Mouse (Mus musculus) right cerebral cortex, postnatal 25 days (tissue): ENCODE results near the gene Luc7l3.
A peak's percentile ranks its signal among the peaks of the same experiment; 100 is the strongest.
"Not testable (repeated sequence)": the region's sequence is repeated elsewhere in the genome, so short reads cannot be mapped to it uniquely, and the experiment has no call there.

Experiments used
- DNase-seq: peaks from one replicate; pipeline ENCODE4 v3.0.0; 2022

Gene Luc7l3

DNA sequence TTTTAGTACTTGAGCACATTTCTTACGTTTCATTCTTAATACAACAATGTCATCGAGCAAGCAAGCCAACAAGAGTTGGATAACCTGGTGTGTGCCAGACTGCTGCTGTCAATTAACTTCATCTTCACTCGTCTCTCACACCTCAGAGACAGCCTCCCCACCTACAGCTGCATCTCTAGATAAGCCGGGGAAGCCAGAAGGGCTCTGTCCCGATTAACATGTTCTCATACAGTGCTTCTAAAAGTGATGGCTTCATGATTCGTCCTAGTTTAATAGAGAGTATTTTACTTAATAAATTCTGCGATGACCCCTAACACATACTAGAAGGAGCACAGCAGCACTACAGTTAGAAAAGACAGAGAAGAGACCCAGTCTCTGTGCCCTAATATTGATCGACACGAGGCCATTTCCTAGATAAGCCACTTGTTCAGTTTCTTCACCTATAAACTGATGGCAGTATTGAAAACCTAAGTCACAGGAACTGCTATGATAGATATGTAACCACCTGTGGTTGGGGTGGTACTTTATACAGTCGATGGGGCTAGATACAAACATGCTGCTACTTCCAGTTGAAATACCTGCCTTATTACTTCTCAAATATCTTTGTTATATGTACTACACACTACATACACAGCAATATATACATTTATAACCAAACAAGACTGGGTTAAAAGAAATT, 31.6 kb downstream of the Luc7l3 start:
- DNase-seq = no peak

- DNase-seq = no peak
Observed at GRCm38 (mm10) chr11:94287105-94287504, 34.7 kb downstream of the Luc7l3 start.

DNA sequence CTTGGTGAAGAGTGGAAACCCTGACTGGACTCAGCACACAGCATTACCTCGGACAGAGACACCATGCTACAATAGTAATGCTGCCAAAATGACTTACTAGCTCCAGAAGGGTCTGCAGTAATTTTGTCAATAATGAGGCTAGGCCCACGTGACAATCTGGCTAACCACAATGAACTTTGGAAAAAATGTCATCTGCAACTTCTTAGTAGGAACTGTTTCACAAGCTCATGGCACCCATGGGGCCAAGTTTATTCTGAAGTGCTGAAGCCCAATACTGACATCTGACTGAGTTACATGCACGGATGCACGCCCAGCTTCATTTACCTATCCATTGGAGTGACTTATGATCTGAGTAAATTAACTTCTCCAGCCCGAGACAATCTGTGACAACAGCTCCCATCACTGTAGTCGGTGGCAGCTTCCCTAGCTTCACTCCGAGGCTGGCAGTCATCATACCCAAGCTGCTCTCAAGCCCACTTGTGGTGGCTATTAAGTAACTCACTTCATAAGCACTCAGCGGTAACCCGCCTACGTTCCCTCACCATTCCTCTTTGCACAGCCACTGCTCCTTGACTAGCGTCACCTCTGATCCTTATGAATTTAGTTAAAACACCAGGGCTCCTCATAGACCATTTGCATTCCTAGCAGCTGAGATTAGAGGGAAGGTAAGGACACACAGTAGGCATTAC, 35.8 kb downstream of the Luc7l3 start:
- DNase-seq = no peak

DNA sequence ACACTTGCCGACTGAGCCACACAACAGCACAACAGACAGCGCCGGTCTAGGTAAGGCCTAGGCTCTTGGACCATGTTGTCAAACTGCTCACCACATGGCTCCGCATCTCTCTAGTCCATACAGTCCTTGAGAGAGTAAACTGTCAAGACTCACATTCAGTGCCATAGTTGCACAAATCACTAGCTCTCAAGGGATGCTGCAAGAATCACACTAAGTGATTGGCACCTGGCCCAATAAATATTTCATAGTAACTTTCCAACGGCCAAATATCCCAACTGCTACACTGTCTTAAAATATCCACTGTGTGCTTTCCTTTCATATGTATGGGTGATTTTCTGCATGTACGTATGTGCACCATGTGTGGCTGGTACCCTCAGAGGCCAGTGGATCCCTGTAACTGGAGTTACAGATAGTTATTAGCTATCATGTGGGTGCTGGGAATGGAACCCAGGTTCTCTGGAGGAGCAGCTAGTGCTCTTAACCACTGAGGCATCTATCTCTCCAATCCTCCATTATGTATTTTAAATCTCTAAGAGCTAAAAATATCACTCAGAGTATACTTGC, 38.2 kb downstream of the Luc7l3 start:
- DNase-seq = no peak

DNA sequence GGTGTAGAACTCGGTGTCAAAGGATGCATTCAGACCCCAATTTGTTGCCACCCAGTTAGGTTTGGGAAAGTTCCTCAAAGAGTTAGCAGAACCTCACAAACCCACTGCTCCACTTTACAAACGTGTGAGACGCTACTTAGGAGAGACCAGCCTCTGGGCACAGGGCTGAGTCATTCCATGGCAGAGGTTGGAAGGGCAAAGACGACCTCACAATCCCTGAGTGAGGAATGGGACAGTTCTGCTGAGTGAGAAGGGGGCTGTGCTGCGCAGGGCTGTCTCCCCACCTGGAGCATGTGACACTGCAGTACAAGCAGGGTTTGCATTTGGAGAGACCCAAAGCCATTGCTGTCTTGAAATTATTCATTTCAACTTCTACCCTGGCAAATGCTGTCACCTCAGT, 39.5 kb downstream of the Luc7l3 start:
- DNase-seq = no peak

GRCm38 (mm10) chr11:94281199-94282181, 40.3 kb downstream of the Luc7l3 start, which contains the start of gene Gm21885:
Gene Gm21885 (plus strand): TSS chr11:94281873.
- no peak for DNase-seq

DNA sequence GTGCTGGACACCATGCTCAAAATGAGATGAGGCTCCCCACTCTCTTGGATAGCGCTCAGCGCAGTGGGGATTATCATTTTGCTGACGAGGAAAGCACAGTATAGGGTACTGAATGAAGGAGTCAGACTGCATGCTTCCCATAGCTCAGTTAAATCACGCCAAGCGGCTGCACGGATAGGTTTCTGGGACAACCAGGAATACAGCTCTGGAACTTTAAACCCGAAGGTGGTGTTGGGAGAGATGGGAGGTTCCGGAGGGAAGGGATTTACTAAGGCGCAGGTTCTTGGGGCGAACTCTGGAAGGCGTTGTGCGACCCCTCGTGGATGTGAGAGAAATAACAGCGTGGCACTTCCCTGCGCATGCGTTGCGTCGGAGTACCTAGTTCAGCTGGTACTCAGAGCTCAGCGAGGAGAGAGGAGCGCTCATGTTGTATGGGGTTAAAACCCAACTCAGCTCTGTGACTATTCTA, 44.9 kb downstream of the Luc7l3 start:
- DNase-seq = peak; percentile 88

GRCm38 (mm10) chr11:94275686-94276085, 46.1 kb downstream of the Luc7l3 start:
- no peak for DNase-seq

DNA sequence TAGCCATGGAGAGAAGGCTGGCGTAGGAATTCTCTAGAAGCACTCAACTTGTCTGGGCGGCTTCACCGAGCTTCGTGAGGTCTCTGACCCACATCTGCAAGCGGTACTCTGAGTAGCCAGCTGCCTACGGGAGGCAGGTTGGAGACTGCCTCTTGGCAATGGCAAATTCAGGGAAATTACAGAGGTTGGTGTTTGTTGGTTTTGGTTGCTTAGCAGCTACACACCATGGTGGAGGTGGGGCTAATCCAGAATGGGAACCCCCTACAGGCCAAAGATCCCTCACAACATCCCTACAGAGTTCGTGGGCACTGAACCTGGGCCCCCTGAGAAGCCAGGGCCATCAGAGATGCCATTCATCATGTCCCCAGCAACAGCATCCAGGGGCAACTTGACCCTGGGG, 46.6 kb downstream of the Luc7l3 start:
- DNase-seq = no peak

DNA sequence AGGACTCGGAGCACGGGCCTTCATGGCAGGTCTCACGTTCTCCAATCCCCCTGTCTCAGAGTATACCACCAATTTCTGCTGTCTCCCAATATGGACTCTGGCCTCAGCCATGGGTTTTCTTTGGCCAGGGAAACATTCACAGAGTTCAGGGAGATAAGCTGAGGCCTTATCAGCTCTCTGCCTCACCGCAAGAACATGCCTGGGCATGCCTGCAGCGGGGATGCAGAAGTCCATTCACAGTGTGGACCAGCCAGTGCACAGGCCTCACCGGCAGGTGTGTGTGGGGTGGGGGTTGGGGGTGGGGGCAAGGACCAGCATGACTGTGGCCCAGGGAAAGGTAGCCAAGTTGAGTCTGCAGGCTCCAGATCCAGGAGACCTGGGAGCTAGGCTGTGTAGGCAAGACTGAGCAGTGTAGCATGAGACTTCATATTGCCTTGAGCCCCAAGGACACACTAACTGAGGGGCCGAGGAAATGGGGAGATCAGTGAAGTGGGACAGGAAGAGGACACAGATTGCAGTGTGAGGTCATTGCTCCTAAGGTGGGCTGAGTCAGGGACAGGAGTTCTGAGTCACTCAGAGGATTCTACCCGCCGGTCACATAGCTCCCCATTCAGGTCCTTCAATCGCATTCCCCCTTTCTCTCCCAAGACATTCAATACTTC, 47.5 kb downstream of the Luc7l3 start:
- no peak for DNase-seq

GRCm38 (mm10) chr11:94272960-94273927, 48.5 kb downstream of the Luc7l3 start:
- DNase-seq = no peak

GRCm38 (mm10) chr11:94271015-94271414, 50.8 kb downstream of the Luc7l3 start:
- DNase-seq = no peak

GRCm38 (mm10) chr11:94269906-94270305, 51.9 kb downstream of the Luc7l3 start:
- DNase-seq = no peak

GRCm38 (mm10) chr11:94268761-94269160, 53.0 kb downstream of the Luc7l3 start:
- DNase-seq = no peak

DNA sequence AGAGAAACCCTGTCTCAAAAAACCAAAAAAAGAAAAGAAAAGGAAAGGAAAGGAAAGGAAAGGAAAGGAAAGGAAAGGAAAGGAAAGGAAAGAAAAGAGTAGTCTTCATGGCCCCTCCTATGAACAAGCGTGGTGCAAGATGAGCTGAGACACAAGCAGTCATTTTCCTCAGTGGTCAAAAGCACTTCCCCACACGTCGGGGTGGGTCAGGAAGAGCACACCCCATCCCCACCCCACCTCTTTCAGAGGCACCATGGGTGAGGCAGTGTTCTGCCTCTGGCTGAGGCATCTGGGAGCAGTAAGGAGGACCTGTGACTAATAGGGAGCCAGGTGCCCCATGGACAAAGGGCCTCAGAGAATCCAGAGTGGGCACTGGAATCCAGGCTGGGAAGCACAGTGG, 55.6 kb downstream of the Luc7l3 start:
- DNase-seq = not testable (repeated sequence)

GRCm38 (mm10) chr11:94265134-94265785, 56.5 kb downstream of the Luc7l3 start:
- DNase-seq = peak; percentile 33

- no peak for DNase-seq
Observed at GRCm38 (mm10) chr11:94261585-94262370, 60.0 kb downstream of the Luc7l3 start.

DNA sequence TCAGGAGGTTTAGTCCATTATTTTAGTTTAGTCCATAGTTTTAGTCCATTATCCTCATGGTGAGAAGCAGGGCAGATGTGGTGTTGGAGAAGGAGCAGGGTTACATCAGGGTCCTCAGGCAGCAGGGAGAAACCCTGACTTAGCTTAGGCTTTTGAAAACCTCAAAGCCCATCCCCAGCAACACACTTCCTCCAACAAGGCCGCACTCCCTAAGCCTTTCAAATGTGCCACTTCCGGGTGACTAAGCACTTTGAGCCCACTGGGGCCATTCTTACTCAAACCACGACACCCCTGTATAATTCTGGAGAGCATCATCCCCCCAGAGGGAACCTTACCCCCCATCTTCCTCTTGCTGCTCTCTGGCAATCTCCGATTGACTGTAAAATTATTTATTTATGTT, 62.0 kb downstream of the Luc7l3 start:
- DNase-seq = no peak

DNA sequence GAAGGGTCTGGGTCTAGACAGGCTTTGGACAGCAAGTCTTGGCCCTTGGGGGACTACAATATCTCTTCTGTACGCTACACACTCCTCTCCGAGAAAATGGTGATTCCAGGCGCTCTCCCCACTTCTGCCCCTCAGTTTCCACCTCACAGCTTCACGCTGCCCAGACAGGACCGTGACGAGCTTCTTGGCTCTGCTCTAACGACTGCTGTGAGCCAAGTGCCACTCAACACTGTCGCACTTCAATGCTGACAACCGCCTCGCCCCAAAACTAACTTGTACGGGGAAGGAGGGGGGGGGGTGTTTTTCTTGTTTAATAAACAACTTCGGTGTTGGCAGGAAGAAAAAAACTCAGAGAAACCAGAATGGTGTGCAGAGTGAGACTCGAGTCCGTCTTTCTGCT, 63.8 kb downstream of the Luc7l3 start:
- DNase-seq = no peak

DNA sequence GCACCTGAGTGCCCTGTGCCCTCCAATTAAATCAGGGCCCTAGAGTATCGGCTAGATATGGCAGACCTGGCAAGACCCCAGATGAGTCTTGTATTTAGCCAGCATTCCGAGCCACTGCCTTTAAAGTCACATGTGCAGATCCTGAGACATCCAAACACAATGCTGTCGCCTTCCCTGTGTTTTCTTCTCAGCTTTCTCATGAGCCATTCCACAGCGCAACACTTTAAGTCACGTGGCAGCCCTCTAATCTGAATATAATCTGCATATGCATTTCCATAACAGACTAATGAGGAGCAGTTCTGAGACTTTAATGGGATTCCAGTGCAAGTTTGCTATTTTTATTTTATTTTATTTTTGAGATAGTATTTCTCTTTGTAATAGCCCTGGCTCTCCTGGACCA, 66.1 kb downstream of the Luc7l3 start:
- DNase-seq = no peak
